Mouse (Mus musculus): ENCODE measurements around the gene Col27a1.

- TF ChIP-seq CTCF (IDR thresholded peaks at IDR 0.05; ENCODE audit: low read depth, low read length): no peak
- TF ChIP-seq POLR2A (IDR thresholded peaks at IDR 0.05; ENCODE audit: borderline replicate concordance, low read depth, low read length): no peak
These were observed 3.7 kb downstream of the Col27a1 start for GRCm38 (mm10) chr4:63217513-63217912.
